Mouse (Mus musculus) cerebellum, postnatal 10 days (tissue): Measurements from ENCODE around the gene Nnat.

Source experiments
- DNase-seq, 2 experiments: peaks; one replicate each; pipeline ENCODE4 v3.0.0; 2021; ENCODE audit warnings: mixed read lengths in 2 of 2

Nnat gene

DNA sequence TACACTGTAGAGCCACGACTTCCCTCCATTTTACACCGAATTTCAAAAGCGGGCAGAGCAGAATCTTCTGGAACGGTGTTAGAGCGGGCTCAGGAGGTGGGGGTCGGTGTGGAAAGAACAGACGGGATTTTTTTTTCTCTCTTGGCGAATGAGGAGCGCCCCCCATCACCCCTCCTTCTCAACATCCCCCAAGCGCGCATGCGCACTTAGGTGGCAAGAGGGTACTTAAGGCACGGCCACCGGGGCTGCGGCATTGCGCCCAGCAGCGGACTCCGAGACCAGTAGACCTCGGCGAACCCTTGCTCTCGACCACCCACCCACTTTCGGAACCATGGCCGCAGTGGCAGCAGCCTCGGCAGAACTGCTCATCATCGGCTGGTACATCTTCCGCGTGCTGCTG is at the start of gene Nnat:
TSS of gene Nnat (plus strand) at position 221 of the 400 bp plus-strand sequence.
- DNase-seq, result peak; percentile 89 to 93

DNA sequence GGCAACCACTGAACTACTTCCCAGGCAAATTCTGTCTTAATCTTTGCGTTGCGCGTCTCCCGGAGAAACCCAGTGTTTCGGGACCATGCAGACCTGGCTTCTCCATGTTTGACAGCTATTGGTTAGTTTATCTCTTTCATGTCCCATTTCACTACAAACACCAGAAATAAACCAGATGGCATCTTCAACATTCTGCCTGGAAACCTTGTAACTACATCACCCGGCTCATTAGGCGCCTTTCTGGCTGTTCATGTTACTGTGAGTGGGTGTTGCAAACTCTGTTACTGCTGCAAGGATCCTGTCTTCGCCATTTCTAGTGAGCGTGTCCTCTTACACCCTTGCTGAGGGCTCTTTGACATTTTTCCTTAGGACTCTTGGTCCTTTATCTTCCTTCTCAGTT is 47.0 kb upstream of the Nnat start:
- DNase-seq, result no peak

DNA sequence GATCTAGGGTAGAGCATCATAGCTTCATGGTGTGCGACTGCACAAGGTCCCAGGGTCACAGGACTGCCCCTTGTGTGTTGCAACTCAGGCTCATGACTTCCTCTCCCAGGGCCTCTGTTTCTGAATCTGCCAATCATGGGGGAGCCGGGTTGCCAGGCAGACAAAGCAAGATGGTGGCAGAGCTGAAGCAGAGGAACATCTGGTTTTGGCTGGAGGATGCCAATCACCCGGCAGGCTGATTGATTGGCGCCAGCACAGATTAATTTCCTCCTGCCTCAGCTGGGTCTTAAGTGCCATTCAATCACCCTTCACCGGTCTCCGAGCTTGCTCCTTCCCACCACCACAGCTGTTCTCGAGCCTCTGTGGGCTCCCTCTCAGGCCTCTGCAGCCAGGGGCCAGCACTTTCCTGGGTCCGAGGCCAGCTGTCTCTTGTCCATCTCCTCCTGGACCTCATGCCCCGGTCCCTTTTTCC is 46.1 kb upstream of the Nnat start:
- no peak for DNase-seq

DNA sequence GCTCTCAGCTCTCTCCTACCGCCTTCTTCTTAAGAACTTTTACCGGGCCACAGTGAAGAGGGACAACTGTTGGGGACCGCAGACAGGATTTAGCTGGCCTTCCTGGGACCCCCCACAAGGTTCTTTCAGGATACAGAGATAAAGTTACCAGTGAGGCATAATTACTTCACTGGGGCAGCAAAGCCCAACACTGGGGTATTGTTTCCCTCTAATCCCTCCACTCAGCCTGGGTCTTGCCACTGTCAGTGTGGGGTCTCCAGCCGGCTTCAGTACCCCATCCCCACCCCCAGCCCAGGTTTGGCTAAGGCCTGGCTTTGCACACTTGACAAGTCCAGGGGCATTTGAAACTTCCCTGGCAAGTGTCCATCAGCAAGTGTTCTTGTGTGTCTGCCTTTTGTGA is 45.5 kb upstream of the Nnat start:
- no peak for DNase-seq

DNA sequence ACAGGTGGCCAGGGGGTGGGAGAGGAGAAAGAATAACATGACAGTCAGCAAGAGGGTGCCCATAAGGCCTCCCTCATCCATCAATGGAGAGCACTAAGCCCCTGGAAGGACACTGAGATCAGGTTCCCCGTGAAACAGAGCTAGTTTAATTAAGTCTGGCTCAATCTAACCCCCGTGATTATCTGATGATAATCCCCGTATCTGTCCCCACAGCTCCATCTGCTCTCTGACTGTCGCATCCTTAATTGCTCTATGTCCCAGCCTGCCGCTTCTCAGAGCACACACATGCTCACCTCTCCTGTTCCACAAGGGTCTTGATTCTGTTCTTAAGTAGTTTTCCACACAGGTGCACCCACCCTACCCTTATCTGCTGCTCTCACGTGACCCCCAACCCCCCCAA is 42.4 kb upstream of the Nnat start:
- peak in 1 of 2 experiments; percentile 34 for DNase-seq

DNA sequence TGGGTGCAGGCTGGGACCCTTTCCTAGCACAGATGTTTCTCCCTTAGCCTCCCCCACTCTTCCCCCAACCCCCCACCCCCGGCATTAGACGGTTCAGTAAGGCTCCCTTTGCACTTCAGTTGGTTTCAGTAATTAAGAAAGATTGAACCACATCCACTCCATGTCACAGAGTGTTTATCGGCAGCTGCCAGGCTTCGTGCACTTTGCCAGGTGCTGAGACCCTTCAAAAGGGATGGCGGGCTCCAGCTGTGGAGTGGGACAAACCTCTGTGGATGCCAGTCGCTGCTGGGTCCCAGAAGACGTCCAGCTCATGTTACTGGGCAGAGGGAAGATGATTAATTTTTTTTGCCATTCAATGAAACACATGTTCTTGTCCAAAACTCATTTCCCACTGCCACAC is 41.4 kb upstream of the Nnat start:
- DNase-seq, result no peak

DNA sequence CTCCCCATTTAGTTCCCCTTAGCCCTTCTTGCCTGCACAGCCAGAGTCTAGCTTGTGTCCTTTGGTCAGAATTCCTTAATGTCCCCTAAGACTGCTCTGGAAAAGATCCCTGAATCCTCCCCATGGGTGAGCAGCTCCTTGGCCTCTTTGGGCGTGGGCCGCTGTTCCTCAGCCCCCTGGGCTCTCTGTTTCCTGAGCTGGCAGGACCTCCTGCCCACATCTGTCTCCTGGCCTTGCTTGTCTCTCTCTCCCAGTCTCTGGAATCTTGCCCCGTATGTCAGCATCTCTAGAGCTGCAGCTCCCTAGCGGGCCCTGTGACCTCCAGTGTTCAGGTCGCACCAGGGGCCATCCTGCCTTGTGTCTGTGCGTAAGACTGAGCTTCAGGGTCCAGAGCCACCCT is 40.4 kb upstream of the Nnat start:
- no peak for DNase-seq

DNA sequence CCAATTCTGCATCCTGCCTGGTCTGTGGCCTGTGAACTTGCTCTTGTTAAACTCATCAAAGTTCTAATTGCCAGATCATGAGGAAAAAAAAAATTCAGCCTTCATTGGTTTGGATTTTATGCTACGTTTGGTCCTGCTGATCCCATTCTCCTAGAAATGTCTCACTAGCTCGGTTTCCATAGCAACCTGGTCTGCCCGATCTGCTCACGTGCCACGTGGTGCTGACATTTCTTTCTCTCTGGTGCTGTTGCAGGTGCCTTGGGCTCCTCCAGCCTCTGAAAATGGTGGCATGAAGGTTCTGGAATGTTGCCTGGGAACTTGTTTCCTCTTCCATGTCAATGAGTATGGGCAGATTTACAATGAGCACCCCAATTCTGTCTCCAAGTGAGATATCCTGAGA is 39.4 kb upstream of the Nnat start:
- DNase-seq, result peak; percentile 61 to 76

DNA sequence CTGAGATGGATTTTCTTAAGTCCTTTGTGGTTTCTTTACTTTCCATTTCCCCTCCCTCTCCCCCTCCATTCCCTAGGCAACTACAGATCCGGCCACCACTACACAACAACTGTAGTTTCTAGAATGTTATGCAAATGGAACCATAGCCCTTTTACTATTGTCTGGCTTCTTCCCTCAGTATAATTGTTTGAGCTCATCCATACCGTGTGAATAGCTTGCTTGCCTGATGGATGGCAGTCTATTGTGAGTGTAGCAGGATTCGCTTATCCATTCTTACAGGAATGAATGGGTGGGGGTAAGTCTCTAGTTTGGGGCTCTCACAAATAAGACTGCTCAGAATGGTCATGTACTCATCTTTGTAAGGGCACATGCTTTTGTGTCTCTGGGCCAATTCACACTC is 37.3 kb upstream of the Nnat start:
- no peak for DNase-seq

DNA sequence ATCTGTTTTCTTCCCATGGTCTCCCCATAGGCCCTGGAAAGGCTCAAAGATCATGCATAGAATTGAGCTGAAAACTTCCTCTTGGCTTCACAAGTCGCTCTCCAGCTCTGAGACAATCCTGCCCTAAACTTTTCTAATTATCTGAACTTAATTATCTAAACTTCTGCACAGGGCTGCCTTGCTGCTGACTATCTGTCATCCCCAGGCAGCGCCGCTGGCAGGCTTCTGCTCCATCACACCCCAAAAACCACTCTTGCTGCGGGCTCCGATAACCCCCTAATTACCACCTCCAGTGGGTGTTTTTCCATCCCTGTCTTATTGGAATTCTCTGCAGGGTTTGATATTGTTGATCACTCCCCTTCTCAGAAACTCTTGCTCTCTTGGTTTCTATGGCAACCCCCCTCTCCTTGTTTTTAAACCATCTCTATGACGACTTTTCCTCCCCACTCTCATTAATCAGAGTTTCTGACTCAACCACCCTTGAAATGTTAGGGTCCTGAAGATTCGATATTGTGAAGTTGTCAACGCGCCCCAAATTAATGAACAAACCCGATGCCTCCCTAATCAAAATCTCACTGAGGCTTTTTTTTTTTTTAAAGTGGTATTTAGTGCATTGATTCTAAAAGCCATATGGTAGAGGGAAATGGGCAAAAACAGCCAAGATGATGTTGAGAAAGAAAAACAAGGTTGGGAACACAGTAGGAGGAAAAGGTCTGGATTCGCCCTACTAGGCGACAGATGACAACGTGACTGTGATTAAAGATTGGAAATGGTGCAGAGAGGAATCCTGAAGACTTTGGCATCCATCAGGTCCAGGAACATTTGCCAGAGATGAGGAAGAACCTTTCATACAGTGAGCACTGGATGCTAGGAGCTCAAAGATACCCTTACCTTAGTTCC is 29.6 kb upstream of the Nnat start:
- DNase-seq, result no peak

DNA sequence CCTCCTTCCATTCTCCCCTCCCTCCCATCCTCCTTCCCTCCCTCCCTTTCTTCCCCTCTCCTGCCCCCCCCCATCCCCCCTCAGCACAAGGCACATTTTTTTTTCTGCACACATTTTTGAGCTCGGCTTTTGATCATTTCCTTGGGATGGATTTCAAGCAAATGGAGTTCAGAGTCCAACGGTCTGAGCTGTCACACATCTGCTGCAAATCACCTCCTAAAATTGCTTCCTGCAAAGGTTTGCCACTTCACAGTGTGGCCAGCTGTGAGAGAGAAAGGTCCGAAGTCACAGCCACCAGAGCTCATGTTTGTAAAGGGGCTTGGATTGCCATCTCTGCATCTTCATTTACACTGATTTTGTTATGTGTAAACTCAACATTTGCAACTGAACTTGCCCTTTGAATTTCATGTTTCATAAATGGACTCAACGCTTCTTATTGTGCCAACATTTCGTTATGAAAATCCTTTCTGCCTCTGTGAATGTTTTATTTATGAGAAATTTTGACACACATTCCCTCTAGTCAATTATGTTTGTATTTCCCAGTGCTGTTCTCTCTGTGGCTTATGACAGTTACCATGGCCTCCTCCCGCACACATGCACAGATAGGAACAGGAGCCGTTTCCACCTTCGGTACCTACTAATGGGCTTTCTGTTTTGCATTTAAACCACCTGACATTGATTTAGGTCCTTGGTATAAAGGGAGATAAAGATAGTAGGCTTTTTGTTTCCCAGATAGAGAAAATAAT is 28.0 kb upstream of the Nnat start:
- DNase-seq, result no peak

DNA sequence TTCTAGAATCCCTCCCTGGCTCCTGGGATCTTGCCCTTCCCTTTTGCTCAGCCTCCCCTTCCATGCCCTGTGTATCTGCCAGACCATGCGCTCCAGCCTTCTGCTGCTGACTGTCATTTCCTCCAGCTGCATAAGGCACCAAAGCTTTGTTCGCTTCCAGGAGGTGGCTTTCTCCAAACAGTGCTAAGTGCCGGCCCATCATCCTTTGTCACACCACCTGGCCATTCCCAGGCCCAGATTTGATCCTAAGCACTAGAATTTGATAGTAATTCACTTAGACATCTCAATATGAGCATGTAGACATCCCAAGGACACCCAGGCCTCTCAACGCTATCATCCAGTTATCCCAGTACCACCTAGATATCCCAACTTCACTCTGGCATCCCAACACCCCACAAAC is 25.7 kb upstream of the Nnat start:
- no peak for DNase-seq

DNA sequence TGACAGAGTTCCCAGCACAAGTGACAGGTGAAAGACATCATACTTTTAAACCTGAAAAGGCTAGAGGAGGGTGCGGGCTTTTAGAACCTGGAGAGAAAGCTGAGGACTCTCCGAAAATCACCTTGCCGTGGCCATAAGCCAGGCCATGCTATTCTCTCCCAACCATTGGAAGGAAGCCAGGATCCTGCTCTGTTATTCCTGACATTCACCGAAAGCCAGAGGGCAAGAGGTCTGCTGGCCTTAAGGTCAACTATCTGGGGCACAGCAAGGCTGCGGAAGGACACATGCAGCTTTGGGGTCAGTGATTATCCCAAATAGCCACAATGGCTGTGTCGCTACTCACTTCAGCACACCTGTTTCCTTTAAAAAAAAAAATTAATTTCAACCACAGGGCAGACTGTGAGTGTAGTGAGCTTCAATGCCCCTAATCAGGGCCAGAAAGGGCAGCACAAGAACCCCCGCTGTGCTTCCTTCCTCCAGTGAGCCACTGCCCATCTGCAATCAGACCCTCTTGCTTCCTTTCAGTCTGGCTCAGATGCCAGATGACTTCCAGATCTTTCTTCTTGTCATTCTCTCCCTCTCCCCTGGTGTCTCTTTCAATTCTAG is 23.3 kb upstream of the Nnat start:
- DNase-seq, result peak; percentile 58 to 68

DNA sequence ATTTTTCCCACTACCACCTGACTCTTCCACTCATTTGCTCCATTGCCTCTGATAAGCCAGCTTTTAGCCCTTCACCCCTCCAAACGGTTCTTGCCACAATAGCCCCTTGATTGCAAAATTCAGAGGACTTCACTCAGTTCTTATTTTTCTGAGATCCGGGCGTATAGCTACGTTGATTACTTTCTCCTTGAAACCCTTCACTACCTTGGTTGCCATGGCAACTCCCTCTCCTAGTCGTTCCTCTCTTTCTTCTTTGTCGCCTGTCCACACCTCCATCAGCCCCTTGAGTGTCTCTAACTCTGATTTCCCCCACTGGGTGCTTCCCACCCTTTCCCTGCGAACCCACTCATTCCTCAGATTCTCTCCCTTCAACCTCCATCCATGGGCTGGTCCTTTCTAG is 22.8 kb upstream of the Nnat start:
- DNase-seq, result peak; percentile 42 to 51

DNA sequence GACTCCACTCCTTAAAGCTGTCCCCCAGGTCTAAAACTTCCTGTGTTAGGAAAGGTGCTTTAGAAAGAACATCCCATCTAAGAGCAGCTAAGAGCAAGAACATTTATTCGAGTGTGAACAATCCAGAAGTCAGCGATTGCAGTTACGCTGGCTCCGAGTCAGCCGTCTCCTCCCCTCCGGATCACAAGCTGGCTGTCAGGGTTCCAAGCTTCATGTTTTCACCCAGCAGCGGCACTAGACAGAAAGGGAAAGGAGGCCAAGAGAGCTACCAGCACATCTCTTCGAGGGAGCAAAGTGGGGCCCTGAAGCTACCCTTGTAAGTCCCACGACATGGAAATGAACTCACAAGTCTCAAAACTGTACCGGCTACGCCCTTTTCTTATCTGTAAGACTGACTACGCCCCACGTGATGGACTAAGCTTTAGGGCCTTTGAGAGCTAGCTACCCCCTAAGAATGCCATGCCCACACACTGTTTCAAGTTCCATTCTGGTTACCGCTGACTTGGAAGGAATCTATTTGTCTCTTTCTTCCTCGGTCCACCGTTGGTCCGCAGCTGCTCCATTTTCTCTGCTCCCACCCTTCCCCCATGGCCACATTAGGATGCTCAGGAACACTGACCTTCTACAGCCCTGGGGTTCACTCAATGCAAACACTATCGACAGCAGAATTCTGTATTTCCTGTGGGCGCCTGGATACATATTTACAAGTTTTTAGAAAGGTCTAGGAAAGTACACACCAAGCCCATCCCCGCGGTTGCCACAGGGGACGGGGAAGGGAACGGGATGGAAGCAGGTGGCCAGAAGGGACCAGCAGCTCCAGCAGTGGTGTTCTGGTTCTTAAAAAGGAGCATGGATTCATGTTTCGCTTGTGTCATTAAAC is 19.6 kb upstream of the Nnat start:
- DNase-seq, result peak; percentile 65 to 71

DNA sequence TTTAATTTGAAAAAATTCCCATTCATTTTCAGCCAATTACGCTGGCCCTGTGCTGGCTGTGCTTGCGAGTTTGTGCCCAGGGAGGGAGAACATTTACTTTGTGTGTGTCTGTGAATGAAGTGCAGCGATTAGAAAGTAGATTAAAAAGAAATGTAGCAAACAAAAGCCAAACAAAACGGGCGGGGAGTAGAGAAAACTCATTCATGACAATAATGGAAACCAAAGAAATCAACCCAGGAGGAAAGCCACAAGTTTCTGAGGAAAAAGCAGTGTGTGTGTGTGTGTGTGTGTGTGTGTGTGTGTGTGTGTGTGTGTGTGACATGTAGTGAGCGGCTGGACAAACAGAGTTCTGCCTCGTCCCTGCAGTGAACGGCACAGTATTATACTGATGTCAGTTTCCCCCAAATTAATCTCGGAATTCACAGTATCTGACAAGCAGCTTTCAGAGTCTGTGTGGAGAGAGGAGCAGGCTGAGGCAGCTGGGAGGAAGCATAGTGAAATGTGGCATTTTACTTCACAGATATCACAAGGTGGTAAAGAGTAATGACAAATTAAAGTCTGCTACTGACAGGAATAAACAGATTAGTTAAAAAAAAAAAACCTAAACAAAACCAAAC is 18.8 kb upstream of the Nnat start:
- no peak for DNase-seq

DNA sequence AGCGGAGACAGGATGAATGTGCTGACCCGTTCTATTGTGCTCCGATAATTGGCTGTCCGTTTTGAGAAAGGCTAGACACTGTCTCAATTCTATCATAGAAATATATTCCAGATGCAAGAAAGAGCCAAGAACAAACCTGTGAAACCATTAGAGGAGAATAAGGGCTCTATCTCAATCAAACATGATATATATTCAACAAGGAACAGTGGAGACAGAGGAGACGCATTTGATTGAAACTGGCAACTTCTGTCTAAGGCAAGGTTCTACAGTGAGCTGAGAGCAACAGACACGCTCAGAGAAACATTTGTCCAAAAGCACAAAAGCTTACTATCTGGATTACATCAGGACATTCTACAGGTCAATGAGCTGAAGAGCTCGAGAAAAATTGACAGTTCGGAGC is 18.2 kb upstream of the Nnat start:
- DNase-seq, result no peak

DNA sequence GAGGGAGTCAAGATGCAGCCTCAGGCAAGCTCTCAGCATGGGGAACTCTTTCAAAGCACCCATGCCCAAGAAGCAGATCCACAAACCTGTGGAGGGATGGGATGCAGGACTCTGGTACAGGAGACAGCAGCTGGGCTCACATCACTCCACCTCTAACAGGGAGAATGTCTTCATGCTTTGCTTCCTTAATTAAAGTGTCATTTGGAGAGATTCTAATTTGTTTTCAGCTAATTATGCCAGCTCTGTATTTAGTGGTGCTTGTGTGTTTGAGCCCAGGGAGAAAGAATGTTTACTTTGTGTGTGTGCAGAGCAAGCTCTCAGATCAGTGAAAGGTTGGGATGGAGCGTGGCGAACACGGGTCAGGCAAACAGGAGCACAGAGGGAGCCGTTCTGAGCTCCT is 17.5 kb upstream of the Nnat start:
- no peak for DNase-seq

DNA sequence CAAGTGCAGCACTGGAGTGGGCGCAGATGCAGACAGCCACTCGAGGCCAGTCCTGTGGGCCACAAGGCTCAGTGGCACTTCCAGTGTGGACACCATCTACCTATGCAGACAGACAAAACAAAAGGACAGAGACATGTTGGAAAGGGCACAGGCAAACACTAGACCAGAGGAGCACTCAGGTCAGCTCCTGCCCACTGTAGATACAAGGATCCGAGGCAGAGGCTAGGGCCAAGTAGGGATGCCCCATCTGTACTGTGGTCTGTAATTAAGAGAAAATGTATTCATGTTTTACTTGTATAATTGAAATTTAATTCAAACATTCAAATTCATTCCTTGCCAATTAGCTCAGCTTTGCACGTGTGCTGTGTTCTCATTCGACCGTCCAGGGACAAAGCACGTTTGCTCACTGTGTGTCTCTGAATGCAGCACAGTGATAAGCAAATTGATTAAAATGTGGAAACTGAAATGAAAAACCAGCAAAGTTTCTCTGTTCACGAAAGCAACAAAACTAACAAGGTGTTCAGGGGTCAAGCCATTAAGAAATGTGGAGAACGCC is 15.5 kb upstream of the Nnat start:
- DNase-seq, result no peak

DNA sequence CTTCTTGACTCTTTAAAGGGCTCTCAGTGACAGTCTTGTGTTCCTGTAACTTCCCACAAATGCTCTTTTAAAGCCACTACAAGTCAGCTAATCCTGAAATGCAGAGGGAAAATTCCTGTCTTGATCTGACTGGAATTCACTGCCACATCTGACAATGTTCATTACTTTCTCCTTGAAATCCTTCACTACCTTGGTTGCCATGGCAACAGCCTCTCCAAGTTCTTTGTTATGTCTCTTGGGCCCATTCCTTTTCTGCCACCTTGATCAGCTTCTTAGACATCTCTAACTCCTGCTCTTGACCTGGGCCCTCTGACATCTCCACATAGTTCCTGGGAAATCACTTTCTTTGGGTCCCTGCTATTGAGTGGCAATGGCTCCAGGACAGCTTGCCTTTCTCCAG is 13.2 kb upstream of the Nnat start:
- DNase-seq, result no peak

DNA sequence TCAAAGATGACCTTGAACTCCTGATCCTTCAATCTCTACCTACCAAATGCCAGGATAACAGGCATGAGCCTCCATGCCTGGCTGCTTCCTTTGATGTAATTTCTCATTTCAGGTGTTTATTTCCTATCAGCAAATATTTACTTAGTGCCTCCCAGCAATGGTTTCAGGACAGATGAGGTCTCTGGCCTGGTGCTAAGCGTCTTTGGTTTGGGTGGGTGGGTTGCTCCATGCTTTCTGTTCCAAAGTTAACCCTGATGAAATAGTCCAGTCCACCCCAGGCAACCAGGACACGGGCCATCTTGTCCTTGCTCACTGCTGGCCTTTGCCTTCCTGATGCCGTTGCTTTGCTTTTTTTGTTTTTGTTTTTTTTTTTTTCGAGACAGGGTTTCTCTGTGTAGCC is 9.6 kb upstream of the Nnat start:
- no peak for DNase-seq
